Mouse (Mus musculus) MEL (cell line): Measurements from ENCODE around the gene Slfn8. TPM values are rescaled to one million over a fixed set of nuclear protein-coding genes. Genes with fewer than 3 reads are reported as not detected.
A peak's percentile ranks its signal among the peaks of the same experiment; 100 is the strongest.

Experiments
- DNase-seq: peaks from one replicate; pipeline ENCODE4 v3.0.0; 2011; ENCODE audit warnings: low read depth, low spot score
- H3K27ac ChIP-seq: 2 replicates; pipeline ENCODE4 v1.5.1; 2012; ENCODE audit warnings: low read depth, mild to moderate bottlenecking, control low read depth, low read length, moderate library complexity; ENCODE audit not compliant: control insufficient read depth
- H3K27me3 ChIP-seq, 2 experiments: fragments of 150-350 bp in 1 of 2; sonication (generic) in 1 of 2; 2 replicates each; pipeline ENCODE4 v1.6.1; 2012; ENCODE audit warnings: low read length in 2 of 2, mild to moderate bottlenecking in 2 of 2, improper control_type of control experiment in 1 of 2, moderate library complexity in 1 of 2; ENCODE audit not compliant: insufficient read depth in 2 of 2, control insufficient read depth in 1 of 2
- H3K36me3 ChIP-seq, 2 experiments: 2 replicates each; pipeline ENCODE4 v1.6.1; 2012 to 2014; ENCODE audit warnings: low read length in 2 of 2, improper control_type of control experiment in 1 of 2, inconsistent platforms in 1 of 2, mild to moderate bottlenecking in 1 of 2; ENCODE audit not compliant: insufficient read depth in 2 of 2, control insufficient read depth in 1 of 2
- H3K4me1 ChIP-seq, 2 experiments: fragments of 150-350 bp in 1 of 2; sonication (generic) in 1 of 2; 2 replicates each; pipeline ENCODE4 v1.6.1; 2012; ENCODE audit warnings: low read length in 2 of 2, improper control_type of control experiment in 1 of 2, mild to moderate bottlenecking in 1 of 2; ENCODE audit not compliant: insufficient read depth in 2 of 2, control insufficient read depth in 1 of 2
- H3K4me3 ChIP-seq, 2 experiments: fragments of 150-350 bp in 1 of 2; sonication (generic) in 1 of 2; 2 replicates each; pipeline ENCODE4 v1.5.1; 2012; ENCODE audit warnings: low read depth in 2 of 2, low read length in 2 of 2, mild to moderate bottlenecking in 2 of 2, moderate library complexity in 2 of 2, control low read depth in 1 of 2, improper control_type of control experiment in 1 of 2; ENCODE audit not compliant: control insufficient read depth in 1 of 2, insufficient read depth in 1 of 2
- H3K79me2 ChIP-seq: 2 replicates; pipeline ENCODE4 v1.6.1; 2012; ENCODE audit warnings: mild to moderate bottlenecking, low read length, moderate library complexity; ENCODE audit not compliant: control insufficient read depth, poor library complexity, insufficient read depth
- H3K9ac ChIP-seq: 2 replicates; pipeline ENCODE4 v1.6.1; 2012; ENCODE audit warnings: low read depth, mild to moderate bottlenecking, control low read depth, low read length, moderate library complexity; ENCODE audit not compliant: control insufficient read depth, poor library complexity, severe bottlenecking
- H3K9me3 ChIP-seq: fragments of 150-350 bp; sonication (generic); replicated peaks from 2 replicates; pipeline ENCODE4 v1.6.1; 2012; ENCODE audit warnings: mild to moderate bottlenecking, low read length, improper control_type of control experiment, moderate library complexity; ENCODE audit not compliant: insufficient read depth
- CHD1 ChIP-seq: IDR thresholded peaks from 2 replicates; pipeline ENCODE4 v1.6.1; 2012; ENCODE audit warnings: low read depth, mild to moderate bottlenecking, inconsistent platforms, low read length, improper control_type of control experiment
- CHD2 ChIP-seq: IDR thresholded peaks from 2 replicates; pipeline ENCODE4 v1.6.1; 2011; ENCODE audit warnings: low read length, improper control_type of control experiment
- CTCF ChIP-seq, 3 experiments: IDR thresholded peaks in 2 of 3; conservative IDR thresholded peaks in 1 of 3; 2 replicates each; pipeline ENCODE4 v1.5.1; 2011 to 2012; ENCODE audit warnings: low read length in 3 of 3, low read depth in 2 of 3, mild to moderate bottlenecking in 2 of 3, improper control_type of control experiment in 1 of 3, inconsistent platforms in 1 of 3, mixed read lengths in 1 of 3, moderate library complexity in 1 of 3; ENCODE audit not compliant: control insufficient read depth in 1 of 3, insufficient read depth in 1 of 3, poor library complexity in 1 of 3, severe bottlenecking in 1 of 3
- ELF1 ChIP-seq: IDR thresholded peaks from 2 replicates; pipeline ENCODE4 v1.6.1; 2014; ENCODE audit warnings: low read depth, mild to moderate bottlenecking, inconsistent platforms, low read length, improper control_type of control experiment, moderate library complexity
- EP300 ChIP-seq, 2 experiments: IDR thresholded peaks; 2 replicates each; pipeline ENCODE4 v1.6.1; 2011; ENCODE audit warnings: improper control_type of control experiment in 2 of 2, low read length in 2 of 2, low read depth in 1 of 2, mild to moderate bottlenecking in 1 of 2
- GABPA ChIP-seq: IDR thresholded peaks from 2 replicates; pipeline ENCODE4 v1.6.1; 2012; ENCODE audit warnings: low read depth, mild to moderate bottlenecking, inconsistent platforms, low read length, improper control_type of control experiment, moderate library complexity
- GATA1 ChIP-seq: IDR thresholded peaks from 2 replicates; pipeline ENCODE4 v1.6.1; 2011; ENCODE audit warnings: low read depth, low read length, improper control_type of control experiment
- HCFC1 ChIP-seq: IDR thresholded peaks from 2 replicates; pipeline ENCODE4 v1.6.1; 2012; ENCODE audit warnings: low read depth, mild to moderate bottlenecking, inconsistent platforms, low read length, improper control_type of control experiment, moderate library complexity
- JUND ChIP-seq: IDR thresholded peaks from 2 replicates; pipeline ENCODE4 v1.6.1; 2011; ENCODE audit warnings: low read depth, mild to moderate bottlenecking, improper control_type of control experiment, low read length
- MAX ChIP-seq: IDR thresholded peaks from 2 replicates; pipeline ENCODE4 v1.6.1; 2011; ENCODE audit warnings: low read length, improper control_type of control experiment
- MEF2A ChIP-seq: IDR thresholded peaks from 2 replicates; pipeline ENCODE4 v1.6.1; 2014; ENCODE audit warnings: low read depth, mild to moderate bottlenecking, inconsistent platforms, low read length, improper control_type of control experiment; ENCODE audit not compliant: poor library complexity, insufficient replicate concordance, severe bottlenecking; ENCODE audit errors: extremely low read depth
- POLR2A ChIP-seq, 2 experiments: IDR thresholded peaks; 2 replicates each; pipeline ENCODE4 v1.6.1; 2011 to 2012; ENCODE audit warnings: low read length in 2 of 2, mild to moderate bottlenecking in 2 of 2, control low read depth in 1 of 2, improper control_type of control experiment in 1 of 2, low read depth in 1 of 2, moderate library complexity in 1 of 2; ENCODE audit not compliant: control insufficient read depth in 1 of 2, insufficient read depth in 1 of 2, poor library complexity in 1 of 2
- POLR2AphosphoS2 ChIP-seq: IDR thresholded peaks from 2 replicates; pipeline ENCODE4 v1.6.1; 2011; ENCODE audit warnings: low read length, improper control_type of control experiment
- RAD21 ChIP-seq: IDR thresholded peaks from 2 replicates; pipeline ENCODE4 v1.6.1; 2011; ENCODE audit warnings: mild to moderate bottlenecking, low read depth, low read length, improper control_type of control experiment
- RCOR1 ChIP-seq: IDR thresholded peaks from 2 replicates; pipeline ENCODE4 v1.6.1; 2012; ENCODE audit warnings: low read depth, mild to moderate bottlenecking, inconsistent platforms, low read length, improper control_type of control experiment
- SIN3A ChIP-seq: IDR thresholded peaks from 2 replicates; pipeline ENCODE4 v1.6.1; 2012; ENCODE audit warnings: low read length, improper control_type of control experiment, inconsistent platforms
- SMC3 ChIP-seq: IDR thresholded peaks from 2 replicates; pipeline ENCODE4 v1.6.1; 2011; ENCODE audit warnings: low read depth, low read length, improper control_type of control experiment
- TBP ChIP-seq: IDR thresholded peaks from 2 replicates; pipeline ENCODE4 v1.8.0; 2011; ENCODE audit warnings: low read depth, low read length, improper control_type of control experiment
- UBTF ChIP-seq: IDR thresholded peaks from 2 replicates; pipeline ENCODE4 v1.6.1; 2012; ENCODE audit warnings: low read depth, mild to moderate bottlenecking, inconsistent platforms, low read length, improper control_type of control experiment, moderate library complexity, borderline replicate concordance; ENCODE audit not compliant: insufficient read depth
- USF2 ChIP-seq, 2 experiments: IDR thresholded peaks; 2 replicates each; pipeline ENCODE4 v1.6.1; 2011 to 2012; ENCODE audit warnings: improper control_type of control experiment in 2 of 2, low read length in 2 of 2, borderline replicate concordance in 1 of 2, inconsistent platforms in 1 of 2, low read depth in 1 of 2, mild to moderate bottlenecking in 1 of 2; ENCODE audit not compliant: insufficient read depth in 1 of 2
- ZC3H11A ChIP-seq: IDR thresholded peaks from 2 replicates; pipeline ENCODE4 v1.6.1; 2012; ENCODE audit warnings: low read depth, mild to moderate bottlenecking, inconsistent platforms, low read length, improper control_type of control experiment
- ZMIZ1 ChIP-seq: IDR thresholded peaks from 2 replicates; pipeline ENCODE4 v1.6.1; 2012; ENCODE audit warnings: low read depth, mild to moderate bottlenecking, inconsistent platforms, low read length, improper control_type of control experiment, moderate library complexity
- polyA plus RNA-seq, 2 experiments: library from polyadenylated mRNA; stranded (reverse) in 1 of 2; unstranded in 1 of 2; fragments of >175 nt in 1 of 2; fragments of >200 nt in 1 of 2; gene quantifications; 2 replicates each; pipeline versions ENCODE4 v1.2.1 to v1.2.4; 2012; ENCODE audit warnings: low replicate concordance in 2 of 2, low read depth in 1 of 2; ENCODE audit not compliant: insufficient read length in 2 of 2, insufficient read depth in 1 of 2, missing spikeins in 1 of 2
- total RNA-seq: library from RNA; depleted of rRNA; stranded (reverse); fragments of 300-350 nt; gene quantifications from 2 replicates; pipeline ENCODE4 v1.2.3, GENCODE M21; 2012

The Slfn8 gene
- total and polyA plus RNA-seq, 3 experiments = 11.6 to 47.2 (median 11.9) TPM

DNA sequence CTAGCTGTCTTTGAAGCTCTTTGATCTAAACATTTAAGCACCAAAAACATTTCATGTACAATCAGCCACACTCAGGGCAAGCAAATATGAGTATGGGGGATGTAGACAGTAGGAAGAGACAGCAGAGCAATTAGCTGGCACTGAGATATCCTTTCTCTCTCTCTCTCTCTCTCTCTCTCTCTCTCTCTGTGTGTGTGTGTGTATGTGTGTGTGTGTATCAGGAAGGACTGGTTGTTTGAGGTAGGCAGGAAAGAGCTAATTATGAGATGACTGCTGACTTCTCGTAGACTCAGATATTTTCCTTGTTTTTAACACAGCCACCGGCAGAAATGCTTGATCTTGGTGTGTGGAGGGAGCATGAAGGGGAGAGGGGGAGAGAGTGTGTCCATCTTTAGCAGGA is 58.9 kb downstream of the Slfn8 start:
- peaks cover 0 to 3% of the 10 kb centered on the region in 2 experiments; a peak in 1 of 4 replicates for H3K36me3 ChIP-seq
- no peaks in the 10 kb centered on the region for H3K79me2 ChIP-seq
- H3K9me3 ChIP-seq = no peaks in the 10 kb centered on the region
- peaks cover 0 to 4% of the 10 kb centered on the region in 2 experiments; a peak in 1 of 4 replicates for H3K4me1 ChIP-seq
- no peak for DNase-seq
- H3K9ac ChIP-seq = no peak overlapping the region
- TF ChIP-seq RCOR1 (no peak), GATA1 (no peak), ELF1 (no peak), SMC3 (no peak), MAX (no peak), POLR2AphosphoS2 (no peak), POLR2A (IDR thresholded peaks at IDR 0.05; ENCODE audit: control insufficient read depth in 1 of 2, insufficient read depth in 1 of 2, low read depth in 1 of 2, low read length in 2 of 2, poor library complexity in 1 of 2) (no peak), HCFC1 (no peak), RAD21 (no peak), SIN3A (no peak), USF2 (IDR thresholded peaks at IDR 0.05; ENCODE audit: borderline replicate concordance in 1 of 2, insufficient read depth in 1 of 2, low read depth in 1 of 2, low read length in 2 of 2) (no peak), JUND (no peak), EP300 (IDR thresholded peaks at IDR 0.05; ENCODE audit: low read depth in 1 of 2, low read length in 2 of 2) (no peak), GABPA (no peak), ZMIZ1 (no peak), CHD2 (no peak), UBTF (no peak), CHD1 (no peak), TBP (no peak)
- H3K27me3 ChIP-seq = peaks cover 12 to 18% of the 10 kb centered on the region in 2 experiments; a peak in 3 of 4 replicates
- H3K4me3 ChIP-seq = no peak overlapping the region
- H3K27ac ChIP-seq = no peak overlapping the region

DNA sequence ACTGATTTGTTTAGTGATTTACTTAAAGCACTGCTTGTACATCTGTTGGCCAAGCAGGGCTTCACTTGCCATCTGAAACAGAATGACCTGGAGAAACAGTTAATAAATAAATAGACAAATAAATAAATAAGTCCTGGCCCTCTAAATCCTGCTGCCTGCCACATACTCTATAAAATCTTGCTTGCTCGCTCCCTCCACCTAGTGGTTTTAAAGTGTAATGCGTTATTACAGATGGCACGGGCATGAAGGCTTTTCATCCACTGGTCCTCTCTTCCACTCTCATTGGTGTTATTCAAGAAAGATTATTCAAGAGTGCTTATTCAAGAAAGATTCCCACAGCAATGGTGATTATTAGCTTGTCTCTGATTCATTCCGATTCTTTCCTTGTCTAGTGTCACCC is 61.0 kb downstream of the Slfn8 start:
- Histone ChIP-seq H3K27ac (no peak overlapping the region), H3K79me2 (no peaks in the 10 kb centered on the region), H3K36me3 (peaks cover 0 to 3% of the 10 kb centered on the region in 2 experiments; a peak in 1 of 4 replicates), H3K9me3 (no peaks in the 10 kb centered on the region)
- TF ChIP-seq ZC3H11A (peak; percentile 57), RAD21 (peak; percentile 75), SMC3 (peak; percentile 91), MEF2A (no peak), CTCF (IDR thresholded peaks at IDR 0.05 in 2 of 3, conservative IDR thresholded peaks at IDR 0.05 in 1 of 3; ENCODE audit: control insufficient read depth in 1 of 3, insufficient read depth in 1 of 3, low read depth in 2 of 3, low read length in 3 of 3, poor library complexity in 1 of 3, severe bottlenecking in 1 of 3) (peak; percentile 54 to 84 (median 79)), GATA1 (0 out of 2 replicates have a peak, but pooled peaks have one; percentile 14)
- TF ChIP-seq, all 39 proteins: peak for 5
- H3K4me1 ChIP-seq = peaks cover 0 to 8% of the 10 kb centered on the region in 2 experiments; a peak in 1 of 4 replicates
- H3K4me3 ChIP-seq = no peak overlapping the region
- peak; percentile 72 for DNase-seq
- H3K27me3 ChIP-seq = peaks cover 3 to 9% of the 10 kb centered on the region in 2 experiments; a peak in 3 of 4 replicates
- H3K9ac ChIP-seq = no peak overlapping the region
